Mouse (Mus musculus) limb, embryonic 10.5 days (tissue): ENCODE data around the gene Dnase2a. TPM values are rescaled to one million over a fixed set of nuclear protein-coding genes. Genes with fewer than 3 reads are reported as not detected.

Source experiments
- DNase-seq: peaks from one replicate; pipeline ENCODE4 v3.0.0-alpha.2; 2017; ENCODE audit warnings: low spot score
- H3K27ac ChIP-seq: fragments of 300-500 bp; sonication (generic); 2 replicates; pipeline ENCODE4 v1.5.1; 2016; ENCODE audit warnings: mild to moderate bottlenecking
- H3K27me3 ChIP-seq: fragments of 300-500 bp; sonication (generic); 2 replicates; pipeline ENCODE4 v1.6.1; 2016; ENCODE audit warnings: low read depth, mild to moderate bottlenecking; ENCODE audit not compliant: poor library complexity, severe bottlenecking
- H3K36me3 ChIP-seq: fragments of 300-500 bp; sonication (generic); 2 replicates; pipeline ENCODE4 v1.6.1; 2016; ENCODE audit warnings: mild to moderate bottlenecking, moderate library complexity
- H3K4me1 ChIP-seq: fragments of 300-500 bp; sonication (generic); 2 replicates; pipeline ENCODE4 v1.6.1; 2016
- H3K4me3 ChIP-seq: fragments of 300-500 bp; sonication (generic); 2 replicates; pipeline ENCODE4 v1.5.1; 2016; ENCODE audit warnings: mild to moderate bottlenecking, moderate library complexity
- H3K9me3 ChIP-seq: fragments of 300-500 bp; sonication (generic); replicated peaks from 2 replicates; pipeline ENCODE4 v1.6.1; 2016; ENCODE audit warnings: mild to moderate bottlenecking
- WGBS: fragments of 180-500 bp; shearing (Covaris S2); methylation state at CpG from one replicate; pipeline ENCODE4 v1.1.7; 2016; 5-methylcytosine and 5-hydroxymethylcytosine counted together
- polyA plus RNA-seq: library from polyadenylated mRNA; unstranded; fragments of >200 nt; fragmentation: Nextera tagmentation; extraction: Ambion mirVana; gene quantifications from 2 replicates; pipeline ENCODE4 v1.2.1, GENCODE M21; 2016

The Dnase2a gene
- polyA plus RNA-seq: 6.4 and 8.2 TPM in 2 replicates

- Histone ChIP-seq H3K27ac (peak within 1 kb of the TSS; percentile 79), H3K4me3 (peak within 1 kb of the TSS; percentile 65), H3K9me3 (no peaks in the 10 kb centered on the region), H3K36me3 (0 out of 2 replicates have a peak, but pooled peaks cover 5% of the 10 kb centered on the region), H3K4me1 (peaks cover 34% of the 10 kb centered on the region), H3K27me3 (peaks cover 58% of the 10 kb centered on the region)
- DNase-seq: peak; percentile 93
- WGBS: 2% methylated on average over 45 of the region's 45 CpGs
Observed at GRCm38 (mm10) chr8:84908421-84909161, at the start of gene Dnase2a. Gene Dnase2a (plus strand): TSS chr8:84908560.

- WGBS: 14% methylated on average over 44 of the region's 46 CpGs
- Histone ChIP-seq H3K4me1 (peaks cover 16% of the 10 kb centered on the region), H3K36me3 (peaks cover 33% of the 10 kb centered on the region), H3K9me3 (no peaks in the 10 kb centered on the region), H3K27ac (peak within 1 kb of the TSS; percentile 84), H3K27me3 (peaks cover 12% of the 10 kb centered on the region), H3K4me3 (peak within 1 kb of the TSS; percentile 59)
- DNase-seq: peak; percentile 86
Observed at GRCm38 (mm10) chr8:84871376-84872308, 36.7 kb upstream of the Dnase2a start, which contains the start of gene Syce2. Gene Syce2 (plus strand): TSS chr8:84872111.

DNA sequence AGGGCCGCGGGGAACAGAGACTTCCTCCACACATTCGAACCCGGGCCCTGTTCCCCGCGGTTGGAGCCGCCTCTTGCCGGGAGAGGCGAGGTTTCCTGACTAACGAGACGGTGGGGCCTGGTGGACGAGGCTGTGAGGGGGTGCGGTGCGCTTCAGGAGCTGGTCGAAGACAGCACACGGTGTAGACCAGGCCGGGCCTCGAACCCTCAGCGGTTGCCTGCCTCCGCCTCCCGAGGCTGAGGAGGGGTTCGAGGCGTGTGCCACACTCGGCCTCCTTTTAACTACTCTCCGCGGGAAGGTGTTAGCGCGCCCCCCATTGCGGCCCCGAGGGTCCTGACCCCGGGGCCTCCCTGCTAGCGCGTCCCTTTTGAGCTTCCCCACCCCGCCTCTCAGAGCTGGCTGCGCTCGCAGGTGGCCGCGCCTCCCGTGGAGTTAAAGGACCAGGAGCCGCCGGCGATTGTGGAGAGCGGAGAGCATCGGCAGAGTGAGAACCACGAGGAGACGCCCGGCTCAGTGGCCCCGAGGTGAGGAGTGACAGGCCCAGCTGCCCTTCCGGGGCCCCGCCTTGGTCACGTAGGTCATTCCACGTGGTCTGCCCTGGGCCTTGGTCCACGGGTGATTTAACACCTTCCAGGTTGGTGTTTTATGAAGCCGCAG lies 35.9 kb upstream of the Dnase2a start:
- DNase-seq: peak; percentile 67
- peak overlapping the region; percentile 84 for H3K27ac ChIP-seq
- 2% methylated on average over 54 of the region's 54 CpGs for WGBS
- peaks cover 12% of the 10 kb centered on the region for H3K27me3 ChIP-seq
- H3K36me3 ChIP-seq: peaks cover 25% of the 10 kb centered on the region
- peaks cover 16% of the 10 kb centered on the region for H3K4me1 ChIP-seq
- peak overlapping the region; percentile 59 for H3K4me3 ChIP-seq
- H3K9me3 ChIP-seq: no peaks in the 10 kb centered on the region

GRCm38 (mm10) chr8:84873016-84873415 lies 35.3 kb upstream of the Dnase2a start:
- Histone ChIP-seq H3K9me3 (no peaks in the 10 kb centered on the region), H3K4me3 (peak overlapping the region; percentile 59), H3K36me3 (peaks cover 19% of the 10 kb centered on the region), H3K27me3 (peaks cover 12% of the 10 kb centered on the region), H3K27ac (no peak overlapping the region), H3K4me1 (peaks cover 16% of the 10 kb centered on the region)
- 53% methylated on average over 4 of the region's 4 CpGs for WGBS
- DNase-seq: no peak

DNA sequence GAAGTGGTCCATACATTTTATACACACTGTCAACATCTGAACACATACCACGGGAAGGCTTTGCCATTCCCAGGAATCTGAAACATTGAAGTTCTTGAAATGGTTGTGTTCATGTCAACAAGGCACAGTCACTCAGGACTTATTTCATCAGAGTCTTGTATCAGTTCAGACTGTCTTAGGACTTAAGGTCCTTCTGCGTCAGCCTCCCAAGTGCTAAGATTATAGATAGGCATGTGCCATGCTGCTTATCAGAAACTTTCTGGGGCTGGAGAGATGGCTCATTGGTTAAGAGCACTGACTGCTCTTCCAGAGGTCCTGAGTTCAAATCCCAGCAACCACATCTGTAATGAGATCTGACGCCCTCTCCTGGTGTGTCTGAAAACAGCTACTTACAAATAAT lies 34.0 kb upstream of the Dnase2a start:
- H3K4me1 ChIP-seq: peaks cover 16% of the 10 kb centered on the region
- 92% methylated on average over 3 of the region's 3 CpGs for WGBS
- no peak for DNase-seq

DNA sequence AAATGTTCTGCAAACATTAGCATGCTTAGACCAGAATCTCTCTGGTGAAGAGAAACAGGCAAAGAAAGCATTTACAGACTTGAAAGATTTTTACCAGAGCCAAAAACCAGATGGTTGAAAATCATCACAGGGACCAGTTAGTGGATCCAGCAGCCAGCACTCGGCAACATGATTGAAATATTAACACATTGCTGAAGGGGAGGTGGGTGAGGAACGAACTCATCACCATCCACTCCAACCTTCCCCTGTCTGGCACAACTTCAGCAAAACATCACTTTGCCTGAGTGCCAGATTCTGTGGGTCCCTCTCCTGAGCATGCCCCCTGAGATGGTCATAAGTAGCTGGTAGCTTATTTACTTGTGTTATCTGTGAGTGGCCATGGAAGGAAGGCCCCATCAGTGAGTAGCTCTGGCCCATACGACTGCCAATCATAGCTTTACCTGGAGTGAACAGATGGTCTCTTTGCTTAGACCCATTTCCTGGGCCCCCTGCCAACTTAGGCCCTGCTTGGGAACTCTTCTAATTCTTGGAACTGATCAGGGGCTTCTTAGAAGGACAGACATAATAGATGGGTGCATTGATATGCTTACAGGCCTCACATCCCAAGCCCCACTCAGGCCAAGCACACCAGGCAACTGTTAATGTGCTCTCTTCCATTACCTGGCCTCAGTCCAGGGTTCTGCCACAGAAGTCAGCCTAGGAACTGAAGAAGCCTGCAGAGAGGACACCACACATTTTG lies 30.9 kb upstream of the Dnase2a start:
- Histone ChIP-seq H3K27me3 (peaks cover 7% of the 10 kb centered on the region), H3K9me3 (no peaks in the 10 kb centered on the region)

More for the DNA sequence above, 34.0 kb upstream of the Dnase2a start:
- Histone ChIP-seq H3K36me3 (peaks cover 6% of the 10 kb centered on the region), H3K9me3 (no peaks in the 10 kb centered on the region), H3K4me3 (no peak overlapping the region), H3K27me3 (peaks cover 12% of the 10 kb centered on the region), H3K27ac (no peak overlapping the region)

GRCm38 (mm10) chr8:84878915-84879314 lies 29.4 kb upstream of the Dnase2a start:
- H3K4me1 ChIP-seq: no peaks in the 10 kb centered on the region
- H3K9me3 ChIP-seq: no peaks in the 10 kb centered on the region
- H3K27ac ChIP-seq: no peak overlapping the region
- no peak for DNase-seq
- peaks cover 7% of the 10 kb centered on the region for H3K36me3 ChIP-seq
- WGBS: 92% methylated on average over 1 of the region's 1 CpGs
- H3K4me3 ChIP-seq: no peak overlapping the region
- H3K27me3 ChIP-seq: no peaks in the 10 kb centered on the region

More for the DNA sequence above, 30.9 kb upstream of the Dnase2a start:
- H3K4me3 ChIP-seq: no peak overlapping the region
- no peaks in the 10 kb centered on the region; the same call in 1 of the 2 replicates for H3K36me3 ChIP-seq
- peaks cover 6% of the 10 kb centered on the region for H3K4me1 ChIP-seq
- H3K27ac ChIP-seq: no peak overlapping the region
- no peak for DNase-seq
- 86% methylated on average over 3 of the region's 3 CpGs for WGBS

- Histone ChIP-seq H3K27ac (no peak overlapping the region), H3K4me1 (no peaks in the 10 kb centered on the region), H3K27me3 (no peaks in the 10 kb centered on the region), H3K4me3 (no peak overlapping the region), H3K9me3 (no peaks in the 10 kb centered on the region), H3K36me3 (peaks cover 59% of the 10 kb centered on the region)
- WGBS: 88% methylated on average over 4 of the region's 4 CpGs
- DNase-seq: no peak
Observed at GRCm38 (mm10) chr8:84884728-84885127, 23.6 kb upstream of the Dnase2a start.

- no peak overlapping the region for H3K4me3 ChIP-seq
- no peak for DNase-seq
- no peaks in the 10 kb centered on the region for H3K27me3 ChIP-seq
- H3K4me1 ChIP-seq: peaks cover 10% of the 10 kb centered on the region
- H3K9me3 ChIP-seq: no peaks in the 10 kb centered on the region
- 96% methylated on average over 3 of the region's 3 CpGs for WGBS
- H3K27ac ChIP-seq: no peak overlapping the region
- peaks cover 79% of the 10 kb centered on the region for H3K36me3 ChIP-seq
Observed at GRCm38 (mm10) chr8:84888280-84888679, 20.1 kb upstream of the Dnase2a start.

DNA sequence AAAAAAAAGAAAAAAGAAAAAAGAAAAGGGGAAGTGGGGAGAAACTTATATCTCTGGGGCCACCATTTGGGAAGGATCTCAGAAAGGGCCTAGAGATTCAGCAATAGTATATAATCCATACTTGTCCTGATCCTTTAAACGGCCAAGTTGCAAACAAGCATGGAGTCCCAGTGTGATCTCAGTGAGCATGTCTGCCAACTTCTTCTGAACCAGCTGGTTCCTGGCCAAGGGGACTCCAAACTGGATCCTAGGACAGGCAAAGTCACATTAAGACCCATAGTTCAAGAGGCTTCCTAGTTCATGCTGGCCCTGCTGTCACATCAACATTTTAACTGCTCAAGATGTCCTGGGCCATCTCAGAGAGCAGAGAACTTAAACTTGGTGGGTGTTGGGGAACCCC lies 19.2 kb upstream of the Dnase2a start:
- Histone ChIP-seq H3K4me1 (peaks cover 15% of the 10 kb centered on the region), H3K36me3 (peaks cover 73% of the 10 kb centered on the region), H3K4me3 (no peak overlapping the region), H3K9me3 (no peaks in the 10 kb centered on the region), H3K27me3 (no peaks in the 10 kb centered on the region), H3K27ac (no peak overlapping the region)
- no peak for DNase-seq
- 92% methylated on average over 1 of the region's 1 CpGs for WGBS

- DNase-seq: no peak
- Histone ChIP-seq H3K27ac (peak overlapping the region; percentile 81), H3K36me3 (peaks cover 37% of the 10 kb centered on the region), H3K4me1 (peaks cover 21% of the 10 kb centered on the region), H3K4me3 (peak overlapping the region; percentile 83), H3K9me3 (no peaks in the 10 kb centered on the region), H3K27me3 (no peaks in the 10 kb centered on the region)
- WGBS: 13% methylated on average over 31 of the region's 31 CpGs
Observed at GRCm38 (mm10) chr8:84892993-84893708, 15.2 kb upstream of the Dnase2a start.
